Mouse (Mus musculus) olfactory bulb, adult 2 months (tissue): ENCODE results near the gene Ppp6r3.

Experiments used
- CTCF ChIP-seq: fragments of 200-500 bp; IDR thresholded peaks from 2 replicates; pipeline ENCODE4 v1.5.1; 2012; ENCODE audit warnings: low read depth, mild to moderate bottlenecking, low read length, moderate library complexity; ENCODE audit not compliant: insufficient read depth
- POLR2A ChIP-seq: fragments of 200-500 bp; IDR thresholded peaks from 2 replicates; pipeline ENCODE4 v1.6.1; 2012; ENCODE audit warnings: mild to moderate bottlenecking, low read depth, low read length, moderate library complexity; ENCODE audit not compliant: insufficient read depth

GRCm38 (mm10) chr19:3562298-3562697 lies 13.3 kb downstream of the Ppp6r3 start:
- TF ChIP-seq CTCF (no peak), POLR2A (no peak)
